8 mouse cellular contexts compared by ENCODE assay signal in genomic region chr10:63023121-63023748, GRCm38 (mm10). TPM values are rescaled to one million over a fixed set of nuclear protein-coding genes. Genes with fewer than 3 reads are reported as not detected.
A peak's percentile ranks its signal among the peaks of the same experiment; 100 is the strongest.
DNase-seq lines count a peak whose midpoint lies in the region; ATAC-seq and TF ChIP-seq lines count a peak whose summit lies in the region.

No protein-coding gene starts in this region.

- peak overlapping the region; percentile 100 for H3K27ac ChIP-seq in forebrain, embryonic 16.5 days (ENCODE audit: low read length)
- peak overlapping the region; percentile 99 for H3K27ac ChIP-seq in lung, postnatal 0 days (ENCODE audit: low read length)

- peak overlapping the region; percentile 78 for H3K4me2 ChIP-seq in forebrain, embryonic 16.5 days (ENCODE audit: low read length)
- H3K4me2 ChIP-seq in lung, postnatal 0 days (replicated peaks; ENCODE audit: low read depth, low read length), result peak overlapping the region; percentile 64

- no peak for TF ChIP-seq CTCF in lung, postnatal 0 days (IDR thresholded peaks at IDR 0.05)

- no peaks in the 10 kb centered on the region for H3K36me3 ChIP-seq in forebrain, embryonic 16.5 days (ENCODE audit: control insufficient read depth, insufficient read depth)
- H3K36me3 ChIP-seq in lung, postnatal 0 days (ENCODE audit: insufficient read depth, low read length), result no peaks in the 10 kb centered on the region

- DNase-seq in ES-CJ7 (ENCODE audit: low read depth, low spot score), result peak; percentile 30
- peak; percentile 56 for DNase-seq in heart, postnatal 25 days (ENCODE audit: low spot score)
- peak; percentile 52 to 58 for DNase-seq in layer of hippocampus, adult 8-10 months (ENCODE audit: low spot score in 2 of 2)
- peak; percentile 69 for DNase-seq in lung, postnatal 0 days (ENCODE audit: low spot score)
- peak; percentile 72 for DNase-seq in ovary, postnatal 36 days (ENCODE audit: low spot score)
- DNase-seq in thymus, postnatal 4 days, result peak; percentile 82

- no peak; the same call in 1 of the 2 replicates for TF ChIP-seq EP300 in lung, postnatal 0 days (IDR thresholded peaks at IDR 0.05)

- WGBS in forebrain, embryonic 16.5 days, result under 1% methylated on average over 64 of the region's 68 CpGs
- WGBS in lung, postnatal 0 days, result 4% methylated on average over 26 of the region's 68 CpGs

- H3K27me3 ChIP-seq in forebrain, embryonic 16.5 days (replicated peaks; ENCODE audit: control insufficient read depth, insufficient read depth, low read length), result no peaks in the 10 kb centered on the region
- H3K27me3 ChIP-seq in lung, postnatal 0 days (replicated peaks; ENCODE audit: insufficient read depth, low read length), result no peaks in the 10 kb centered on the region

- ATAC-seq in cerebellum, adult (ENCODE audit: insufficient number of reproducible peaks, low FRiP score, low TSS enrichment), result peak; percentile 72
- ATAC-seq in forebrain, embryonic 16.5 days, result peak; percentile 29
- ATAC-seq in lung, postnatal 0 days, result peak; percentile 27

- H3K9ac ChIP-seq in forebrain, embryonic 16.5 days (replicated peaks; ENCODE audit: low read depth, low read length), result peak overlapping the region; percentile 99
- H3K9ac ChIP-seq in lung, postnatal 0 days (replicated peaks; ENCODE audit: low read depth), result peak overlapping the region; percentile 98

- intact Hi-C loops in heart, postnatal 25 days (cut with DNase I), result loop anchor here (5.0 to 10.0 kb wide), 4 partner anchors 41 to 219 kb away; partner anchors contain the start of genes Herc4 and Rufy2

- H3K9me3 ChIP-seq in forebrain, embryonic 16.5 days (ENCODE audit: control insufficient read depth, low read length), result no peaks in the 10 kb centered on the region
- no peaks in the 10 kb centered on the region for H3K9me3 ChIP-seq in lung, postnatal 0 days (ENCODE audit: low read length)

- H3K4me1 ChIP-seq in forebrain, embryonic 16.5 days (replicated peaks; ENCODE audit: control insufficient read depth, insufficient read depth, low read length), result peaks cover 50% of the 10 kb centered on the region
- H3K4me1 ChIP-seq in lung, postnatal 0 days (ENCODE audit: insufficient read depth, low read depth, low read length), result peaks cover 10% of the 10 kb centered on the region; the same call in 1 of the 2 replicates

- H3K4me3 ChIP-seq in forebrain, embryonic 16.5 days (replicated peaks; ENCODE audit: low read length), result peak overlapping the region; percentile 89
- H3K4me3 ChIP-seq in lung, postnatal 0 days (ENCODE audit: low read depth, low read length), result peak overlapping the region; percentile 88

RNA-seq across cellular contexts. Expression of gene Hnrnph3, which starts 0.8 kb away (rescaled TPM):
- 196 and 205 TPM in 2 replicates for polyA plus RNA-seq in forebrain, embryonic 16.5 days (2015; fragmentation: Nextera tagmentation; extraction: Ambion mirVana)
- total RNA-seq in heart, postnatal 25 days (2021), result 10 to 100 TPM; 30.7 to 32.3 TPM
- 10 to 100 TPM; 49.0 to 58.9 (median 57.1) TPM for total RNA-seq in layer of hippocampus, adult 8-10 months (2022)
- 38.8 and 44.6 TPM in 2 replicates for polyA plus RNA-seq in lung, postnatal 0 days (2015; fragmentation: Nextera tagmentation; extraction: Ambion mirVana)

RNA-seq across cellular contexts. Expression of gene Pbld2, which starts 0.9 kb away (rescaled TPM):
- 1.3 and 1.7 TPM in 2 replicates for polyA plus RNA-seq in forebrain, embryonic 16.5 days (2015; fragmentation: Nextera tagmentation; extraction: Ambion mirVana)
- 1 to 10 TPM; 7.0 to 8.0 TPM for total RNA-seq in heart, postnatal 25 days (2021)
- total RNA-seq in layer of hippocampus, adult 8-10 months (2022), result 1 to 10 TPM; 2.3 to 3.3 (median 2.9) TPM
- 16.2 and 18.4 TPM in 2 replicates for polyA plus RNA-seq in lung, postnatal 0 days (2015; fragmentation: Nextera tagmentation; extraction: Ambion mirVana)

RNA-seq across cellular contexts. Expression of gene Pbld1, which starts 36.7 kb away (rescaled TPM):
- polyA plus RNA-seq in forebrain, embryonic 16.5 days (2015; fragmentation: Nextera tagmentation; extraction: Ambion mirVana), result 0.62 and 0.99 TPM in 2 replicates
- total RNA-seq in heart, postnatal 25 days (2021), result 1 to 10 TPM; 1.1 to 1.4 TPM
- total RNA-seq in layer of hippocampus, adult 8-10 months (2022), result under 1 TPM; 0.20 to 0.68 (median 0.49) TPM
- polyA plus RNA-seq in lung, postnatal 0 days (2015; fragmentation: Nextera tagmentation; extraction: Ambion mirVana), result 0.70 and 0.95 TPM in 2 replicates

RNA-seq across cellular contexts. Expression of gene Rufy2, which starts 43.2 kb away (rescaled TPM):
- 60.5 and 73.0 TPM in 2 replicates for polyA plus RNA-seq in forebrain, embryonic 16.5 days (2015; fragmentation: Nextera tagmentation; extraction: Ambion mirVana)
- total RNA-seq in heart, postnatal 25 days (2021), result 10 to 100 TPM in 1 of 2 experiments, 1 to 10 TPM in 1; 9.7 to 10.9 TPM
- 10 to 100 TPM; 63.4 to 90.3 (median 86.9) TPM for total RNA-seq in layer of hippocampus, adult 8-10 months (2022)
- polyA plus RNA-seq in lung, postnatal 0 days (2015; fragmentation: Nextera tagmentation; extraction: Ambion mirVana), result 13.9 and 14.5 TPM in 2 replicates

Comparison
In these comparisons a context has a peak if more than half of its experiments do, and no peak if none do; other contexts are left out.
1. Peak in every context shown above with its lines: DNase-seq, ATAC-seq, H3K4me3 ChIP-seq and H3K27ac ChIP-seq.
2. DNase-seq: peak in every context shown above with its lines; median percentile 82 in thymus, postnatal 4 days; 72 in ovary, postnatal 36 days; 69 in lung, postnatal 0 days; 56 in heart, postnatal 25 days; 55 in layer of hippocampus, adult 8-10 months; 30 in ES-CJ7.